Mouse (Mus musculus) embryonic facial prominence, embryonic 12.5 days (tissue): Measurements from ENCODE around the gene Setd1b. TPM values are rescaled to one million over a fixed set of nuclear protein-coding genes. Genes with fewer than 3 reads are reported as not detected.

Experiments
- ATAC-seq: fragments of 200-750 bp; cut with Nextera tagmentation; 2 replicates; pipeline ENCODE4 v1.8.0; 2017; ENCODE audit not compliant: insufficient number of reproducible peaks, insufficient read depth, low FRiP score, low TSS enrichment
- H3K27ac ChIP-seq: fragments of 300-500 bp; sonication (generic); 2 replicates; pipeline ENCODE4 v1.5.1; 2016; ENCODE audit warnings: mild to moderate bottlenecking
- H3K27me3 ChIP-seq: fragments of 300-500 bp; sonication (generic); 2 replicates; pipeline ENCODE4 v1.6.1; 2016; ENCODE audit warnings: mild to moderate bottlenecking, moderate library complexity
- H3K36me3 ChIP-seq: fragments of 300-500 bp; sonication (generic); 2 replicates; pipeline ENCODE4 v1.6.1; 2016; ENCODE audit warnings: mild to moderate bottlenecking
- H3K4me1 ChIP-seq: fragments of 300-500 bp; sonication (generic); 2 replicates; pipeline ENCODE4 v1.6.1; 2016
- H3K4me2 ChIP-seq: fragments of 300-500 bp; sonication (generic); replicated peaks from 2 replicates; pipeline ENCODE4 v1.6.1; 2016; ENCODE audit warnings: mild to moderate bottlenecking, moderate library complexity
- H3K4me3 ChIP-seq: fragments of 300-500 bp; sonication (generic); 2 replicates; pipeline ENCODE4 v1.5.1; 2016; ENCODE audit warnings: mild to moderate bottlenecking
- H3K9ac ChIP-seq: fragments of 300-500 bp; sonication (generic); 2 replicates; pipeline ENCODE4 v1.6.1; 2016; ENCODE audit warnings: mild to moderate bottlenecking, moderate library complexity
- H3K9me3 ChIP-seq: fragments of 300-500 bp; sonication (generic); 2 replicates; pipeline ENCODE4 v1.6.1; 2016; ENCODE audit warnings: mild to moderate bottlenecking, moderate library complexity
- WGBS: fragments of 180-500 bp; shearing (Covaris S2); methylation state at CpG from one replicate; pipeline ENCODE4 v1.1.7; 2016; 5-methylcytosine and 5-hydroxymethylcytosine counted together
- polyA plus RNA-seq: library from polyadenylated mRNA; unstranded; fragments of >200 nt; fragmentation: Nextera tagmentation; extraction: Ambion mirVana; gene quantifications from 2 replicates; pipeline ENCODE4 v1.2.1, GENCODE M21; 2016

The Setd1b gene
- polyA plus RNA-seq, 1 experiment from 2014 or later: 12.4 TPM

DNA sequence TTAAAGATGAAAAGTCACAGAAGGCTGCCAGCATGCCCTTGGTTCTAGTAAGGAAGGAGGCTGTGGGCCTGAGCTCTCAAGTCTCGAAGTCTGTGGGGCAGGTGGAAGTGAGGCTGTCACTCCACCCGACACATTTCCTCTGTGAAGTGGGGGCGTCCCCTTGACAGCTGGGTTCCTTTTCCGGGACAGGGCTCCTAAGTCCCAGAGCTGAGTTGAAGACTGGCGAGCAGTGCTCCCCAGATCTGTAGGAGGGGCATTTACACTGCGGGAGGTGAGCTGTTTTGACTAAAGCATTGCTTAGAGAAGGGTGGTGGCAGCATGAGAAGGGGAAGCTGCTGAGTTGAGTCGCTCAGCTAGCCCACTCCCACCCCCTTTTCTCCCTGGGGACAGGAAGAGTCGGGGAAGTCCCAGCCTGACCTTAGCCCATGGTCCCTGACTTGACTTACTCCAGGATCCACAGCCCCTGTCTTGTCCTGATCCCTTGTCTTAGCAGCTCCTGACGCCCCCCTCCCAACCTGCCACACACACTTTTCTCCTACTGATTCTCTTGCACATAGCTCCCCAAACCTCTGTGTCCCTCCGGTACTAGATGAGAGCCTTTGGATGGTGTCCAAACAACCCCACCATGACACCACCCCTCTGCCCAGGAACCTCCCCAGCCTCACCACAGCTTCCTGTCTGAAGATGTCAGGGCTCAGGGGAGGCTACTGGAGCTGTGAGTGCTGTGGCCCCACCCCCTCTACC lies 13.4 kb upstream of the Setd1b start:
- Histone ChIP-seq H3K4me2 (no peak overlapping the region), H3K36me3 (peaks cover 9% of the 10 kb centered on the region; the same call in 1 of the 2 replicates), H3K27ac (no peak overlapping the region), H3K27me3 (no peaks in the 10 kb centered on the region), H3K9ac (no peak overlapping the region; the same call in 1 of the 2 replicates), H3K9me3 (no peaks in the 10 kb centered on the region), H3K4me3 (no peak overlapping the region), H3K4me1 (peaks cover 25% of the 10 kb centered on the region)
- no peak for ATAC-seq
- WGBS: 53% methylated on average over 10 of the region's 10 CpGs

GRCm38 (mm10) chr5:123129170-123129757 lies 12.7 kb upstream of the Setd1b start:
- ATAC-seq: no peak
- peaks cover 32% of the 10 kb centered on the region for H3K4me1 ChIP-seq
- 83% methylated on average over 10 of the region's 10 CpGs for WGBS
- H3K9ac ChIP-seq: no peak overlapping the region; the same call in 1 of the 2 replicates
- peaks cover 6% of the 10 kb centered on the region; the same call in 1 of the 2 replicates for H3K36me3 ChIP-seq
- no peaks in the 10 kb centered on the region for H3K27me3 ChIP-seq
- no peak overlapping the region for H3K4me3 ChIP-seq
- H3K27ac ChIP-seq: no peak overlapping the region
- no peak overlapping the region for H3K4me2 ChIP-seq
- H3K9me3 ChIP-seq: no peaks in the 10 kb centered on the region

DNA sequence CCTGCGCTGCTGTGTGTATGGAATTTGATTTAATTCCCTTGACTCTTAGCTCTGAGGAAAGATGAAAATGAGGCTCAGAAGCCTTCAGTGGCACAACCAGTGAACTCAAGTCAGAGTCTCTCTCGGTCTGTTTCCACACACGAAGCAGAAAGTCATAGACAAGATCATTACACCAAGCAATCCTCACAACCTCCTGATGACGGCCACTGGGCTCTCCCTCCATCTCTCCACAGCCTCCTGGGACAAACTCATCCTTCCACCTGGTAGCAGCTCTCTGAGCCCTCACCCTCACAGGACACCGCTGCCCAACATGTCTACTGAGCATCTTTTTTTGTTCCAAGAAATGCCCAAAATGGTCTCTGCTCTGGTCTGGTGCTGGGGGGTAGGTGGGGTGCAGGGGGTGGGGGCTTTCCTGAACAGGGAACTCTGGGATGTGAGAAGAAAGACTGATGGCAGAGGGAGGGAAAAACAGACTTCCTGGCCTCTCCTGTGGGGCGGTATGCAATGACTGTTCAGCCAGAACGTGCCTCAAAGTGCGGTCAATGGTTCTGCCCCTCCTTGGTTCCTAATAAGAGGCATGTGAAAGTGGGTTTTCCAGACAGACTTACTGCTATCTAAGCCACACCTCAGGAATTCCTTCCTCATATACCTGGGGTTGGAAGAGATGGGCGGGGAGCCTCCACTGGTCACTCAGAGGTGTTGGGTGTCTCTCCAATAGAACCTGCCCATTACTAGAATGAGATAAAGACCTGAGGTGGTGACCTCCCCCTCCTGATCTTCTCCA lies 11.8 kb upstream of the Setd1b start:
- no peak overlapping the region for H3K4me3 ChIP-seq
- H3K4me1 ChIP-seq: peaks cover 41% of the 10 kb centered on the region
- no peak for ATAC-seq
- WGBS: 85% methylated on average over 9 of the region's 9 CpGs
- peaks cover 15% of the 10 kb centered on the region for H3K36me3 ChIP-seq
- no peaks in the 10 kb centered on the region for H3K27me3 ChIP-seq
- no peak overlapping the region for H3K27ac ChIP-seq
- H3K4me2 ChIP-seq: no peak overlapping the region
- no peaks in the 10 kb centered on the region for H3K9me3 ChIP-seq
- H3K9ac ChIP-seq: no peak overlapping the region

DNA sequence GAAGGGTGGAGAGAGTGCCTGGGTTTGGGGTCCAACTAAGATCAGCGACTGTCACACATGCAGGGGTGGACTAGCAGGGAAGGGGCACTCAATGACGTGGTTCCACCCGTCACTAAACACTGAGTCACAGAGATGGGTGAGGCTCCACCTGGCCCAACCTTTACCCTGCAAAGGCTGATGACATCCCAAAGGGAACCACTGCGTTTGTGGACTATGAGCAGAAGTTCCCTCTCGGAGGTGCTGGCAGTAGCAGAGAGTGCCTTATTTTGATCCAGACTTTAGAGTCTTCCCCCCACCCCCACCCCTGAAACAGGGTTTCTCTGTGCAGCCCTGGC lies 11.2 kb upstream of the Setd1b start:
- H3K27ac ChIP-seq: no peak overlapping the region
- H3K27me3 ChIP-seq: no peaks in the 10 kb centered on the region
- H3K4me1 ChIP-seq: peaks cover 47% of the 10 kb centered on the region
- peaks cover 15% of the 10 kb centered on the region for H3K36me3 ChIP-seq
- WGBS: 86% methylated on average over 5 of the region's 5 CpGs
- H3K4me3 ChIP-seq: no peak overlapping the region
- ATAC-seq: no peak
- no peaks in the 10 kb centered on the region for H3K9me3 ChIP-seq
- no peak overlapping the region for H3K4me2 ChIP-seq
- H3K9ac ChIP-seq: no peak overlapping the region

DNA sequence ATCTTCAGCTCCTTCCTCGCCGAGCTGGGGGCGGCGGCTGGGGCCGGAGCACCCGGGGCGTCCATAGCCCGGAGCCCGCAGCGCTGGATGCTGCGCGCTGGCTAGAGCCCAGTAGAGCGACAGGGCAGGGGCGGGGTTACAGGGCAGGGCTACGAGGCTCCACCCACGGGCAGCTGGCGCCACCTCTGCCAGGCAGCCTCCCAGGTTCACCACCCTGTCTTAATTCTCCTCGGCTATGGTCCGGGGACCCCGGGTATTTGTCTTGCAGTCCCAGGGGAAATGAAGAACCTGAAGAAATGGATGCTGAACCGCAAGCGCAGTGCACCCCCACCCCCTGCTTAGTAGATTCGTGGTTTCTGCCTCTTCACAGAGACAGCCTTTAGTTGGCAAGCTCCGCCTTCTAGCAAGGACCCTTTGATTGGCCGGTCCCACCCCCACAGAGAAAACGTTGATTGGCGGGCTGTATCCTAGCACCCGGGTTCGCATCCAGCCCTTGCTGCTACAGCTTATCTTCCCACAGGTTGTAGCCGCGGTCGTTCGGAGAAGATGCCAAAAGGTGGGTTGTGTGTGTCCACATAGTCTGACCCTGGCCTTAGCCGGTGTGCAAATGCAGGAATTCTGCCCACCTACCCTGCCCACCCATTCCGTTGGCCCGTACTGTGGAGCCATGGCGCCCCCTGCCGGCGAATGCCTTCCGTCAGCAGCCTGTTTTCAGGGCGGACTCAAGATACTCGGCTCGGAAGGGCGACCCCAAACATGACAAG lies 9.5 kb upstream of the Setd1b start, which contains the start of gene Rhof:
Gene Rhof (minus strand): TSS at position 385 of the 764 bp plus-strand sequence.
- H3K9me3 ChIP-seq: no peaks in the 10 kb centered on the region
- peaks cover 64% of the 10 kb centered on the region for H3K4me1 ChIP-seq
- peak within 1 kb of the TSS; percentile 61 for H3K4me2 ChIP-seq
- H3K9ac ChIP-seq: peak within 1 kb of the TSS; percentile 52
- 3% methylated on average over 44 of the region's 44 CpGs for WGBS
- peak within 1 kb of the TSS; percentile 33 for H3K4me3 ChIP-seq
- no peaks in the 10 kb centered on the region for H3K27me3 ChIP-seq
- peaks cover 15% of the 10 kb centered on the region for H3K36me3 ChIP-seq
- H3K27ac ChIP-seq: peak within 1 kb of the TSS; percentile 100
- ATAC-seq: peak; percentile 29; the same call in 1 of the 2 replicates

DNA sequence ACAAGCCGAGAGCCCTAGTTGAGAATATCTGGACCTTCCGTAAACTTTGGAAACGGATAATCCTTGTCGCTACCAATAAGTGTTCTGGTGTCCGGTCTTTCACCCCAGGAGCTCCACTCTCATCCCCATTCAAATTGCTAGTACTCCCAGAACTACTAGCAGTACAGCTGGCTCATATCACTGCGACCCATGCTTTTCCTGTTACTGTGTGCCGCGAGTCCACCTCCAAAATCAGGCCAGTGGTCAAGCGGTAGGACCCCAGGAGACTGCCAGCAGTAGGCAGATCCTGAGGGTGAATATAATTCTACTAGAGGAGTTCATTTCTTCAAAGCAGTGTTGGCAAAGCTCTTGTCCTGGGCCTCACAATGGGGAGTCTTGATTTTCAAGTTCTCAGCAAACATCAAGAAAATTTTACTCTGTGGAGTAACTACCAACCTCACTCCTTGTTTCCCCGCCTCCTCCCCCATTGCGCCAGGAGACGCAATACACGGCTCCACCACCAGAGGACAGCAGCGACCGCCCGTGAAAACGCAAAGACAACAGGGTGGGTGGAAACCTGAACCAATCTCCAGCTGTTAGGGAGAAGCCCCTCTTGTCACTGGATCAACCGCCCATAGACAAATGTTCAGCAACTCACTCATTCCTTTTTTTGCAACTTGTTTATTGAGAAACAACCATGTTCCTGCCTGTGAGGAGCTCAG lies 8.8 kb upstream of the Setd1b start:
- peak overlapping the region; percentile 30 for H3K4me2 ChIP-seq
- H3K4me1 ChIP-seq: peaks cover 71% of the 10 kb centered on the region
- H3K4me3 ChIP-seq: peak overlapping the region; percentile 33
- H3K27ac ChIP-seq: peak overlapping the region; percentile 100
- H3K9me3 ChIP-seq: no peaks in the 10 kb centered on the region
- WGBS: 17% methylated on average over 18 of the region's 18 CpGs
- H3K9ac ChIP-seq: no peak overlapping the region; the same call in 1 of the 2 replicates
- no peaks in the 10 kb centered on the region for H3K27me3 ChIP-seq
- peaks cover 15% of the 10 kb centered on the region for H3K36me3 ChIP-seq
- ATAC-seq: no peak

DNA sequence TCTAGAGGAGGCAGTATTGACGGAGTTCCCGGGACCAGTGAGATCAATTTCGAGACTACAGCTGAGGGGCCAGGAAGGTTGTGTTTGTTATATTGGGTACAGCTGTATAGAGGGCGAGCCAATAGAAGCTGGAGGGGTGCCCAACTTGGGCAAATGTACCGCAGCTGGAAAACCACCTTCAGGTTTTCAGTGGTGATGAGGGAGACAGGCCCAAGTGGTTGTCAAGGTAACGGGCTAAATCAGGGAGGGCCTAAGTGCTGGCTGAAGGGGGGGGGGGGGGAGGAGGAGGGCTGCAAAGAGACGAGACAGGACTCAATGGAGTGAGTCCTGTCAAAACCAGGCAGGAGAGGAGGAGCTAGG lies 8.2 kb upstream of the Setd1b start:
- peak overlapping the region; percentile 30 for H3K4me2 ChIP-seq
- no peaks in the 10 kb centered on the region for H3K9me3 ChIP-seq
- 13% methylated on average over 7 of the region's 7 CpGs for WGBS
- peaks cover 15% of the 10 kb centered on the region for H3K36me3 ChIP-seq
- H3K4me3 ChIP-seq: peak overlapping the region; percentile 10; the same call in 1 of the 2 replicates
- H3K4me1 ChIP-seq: peaks cover 72% of the 10 kb centered on the region
- H3K9ac ChIP-seq: no peak overlapping the region; the same call in 1 of the 2 replicates
- no peaks in the 10 kb centered on the region for H3K27me3 ChIP-seq
- ATAC-seq: no peak
- peak overlapping the region; percentile 100 for H3K27ac ChIP-seq

- H3K27me3 ChIP-seq: no peaks in the 10 kb centered on the region
- peak overlapping the region; percentile 71 for H3K4me3 ChIP-seq
- peaks cover 72% of the 10 kb centered on the region for H3K4me1 ChIP-seq
- H3K9me3 ChIP-seq: no peaks in the 10 kb centered on the region
- no peak overlapping the region; the same call in 1 of the 2 replicates for H3K9ac ChIP-seq
- peak overlapping the region; percentile 100 for H3K27ac ChIP-seq
- no peak for ATAC-seq
- 41% methylated on average over 13 of the region's 13 CpGs for WGBS
- H3K4me2 ChIP-seq: peak overlapping the region; percentile 99
- peaks cover 15% of the 10 kb centered on the region for H3K36me3 ChIP-seq
Observed at GRCm38 (mm10) chr5:123134186-123134874, 7.7 kb upstream of the Setd1b start.

DNA sequence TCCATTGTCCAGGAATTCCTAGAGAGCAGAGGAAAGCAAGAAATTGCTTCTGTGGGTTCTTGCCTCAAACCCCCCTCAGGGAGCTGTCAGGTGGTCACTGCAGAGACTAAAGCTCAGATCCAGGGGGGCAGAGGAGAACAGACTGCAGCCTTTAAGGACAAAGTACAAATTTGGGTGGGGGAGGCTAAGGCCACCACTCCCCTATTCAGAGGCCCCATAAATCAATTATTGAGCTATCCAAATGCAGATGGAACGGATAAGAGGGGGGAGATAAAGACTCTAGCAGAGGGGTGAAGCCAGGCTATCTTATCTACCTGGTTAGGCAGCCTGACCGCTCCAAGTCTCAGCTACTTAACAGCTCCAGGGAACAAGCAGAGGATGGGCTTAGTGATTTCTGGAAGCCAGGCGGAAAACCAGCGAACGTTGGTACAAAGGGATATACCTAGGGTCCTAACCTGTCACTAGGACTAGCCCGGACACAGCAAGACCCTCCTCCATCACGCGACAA lies 7.1 kb upstream of the Setd1b start:
- Histone ChIP-seq H3K4me1 (peaks cover 72% of the 10 kb centered on the region), H3K4me2 (peak overlapping the region; percentile 99), H3K36me3 (peaks cover 15% of the 10 kb centered on the region), H3K9ac (peak overlapping the region; percentile 100), H3K27ac (peak overlapping the region; percentile 100), H3K27me3 (no peaks in the 10 kb centered on the region), H3K9me3 (no peaks in the 10 kb centered on the region), H3K4me3 (peak overlapping the region; percentile 71)
- 18% methylated on average over 8 of the region's 8 CpGs for WGBS
- no peak for ATAC-seq
